Mouse (Mus musculus) myocyte (in vitro differentiated cells): ENCODE results near the gene Macrod2.

ENCODE experiments used
- POLR2A ChIP-seq: IDR thresholded peaks from one replicate; pipeline ENCODE4 v1.6.1; 2011; ENCODE audit warnings: low read depth, mild to moderate bottlenecking, control low read depth, moderate library complexity; ENCODE audit not compliant: insufficient read length
- SRF ChIP-seq: IDR thresholded peaks from one replicate; pipeline ENCODE4 v1.6.1; 2011; ENCODE audit warnings: low read depth; ENCODE audit not compliant: control insufficient read depth, insufficient read length

DNA sequence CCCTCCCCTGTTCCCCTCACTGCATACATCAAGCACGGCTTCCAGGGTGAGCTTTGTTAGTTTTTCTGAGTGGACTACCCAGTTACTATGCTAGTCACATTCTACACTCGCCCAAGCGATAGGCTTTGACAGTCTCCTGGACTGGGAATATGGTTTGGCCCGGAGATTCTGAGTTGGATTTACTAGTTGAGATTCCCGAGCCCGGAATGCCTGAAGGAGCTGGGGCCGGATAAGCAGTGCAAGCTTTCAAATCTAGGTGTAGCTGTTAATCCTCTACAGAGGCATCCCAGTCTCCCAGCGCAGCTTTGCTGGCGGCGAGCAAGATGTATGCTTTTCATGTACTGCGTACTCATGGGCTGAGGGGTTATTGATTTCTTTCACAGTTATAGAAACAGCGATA, 275.3 kb downstream of the Macrod2 start:
- TF ChIP-seq SRF = no peak
- no peak for TF ChIP-seq POLR2A
